Mouse (Mus musculus): ENCODE results near the gene Ptk6. TPM values are rescaled to one million over a fixed set of nuclear protein-coding genes. Genes with fewer than 3 reads are reported as not detected.

Gene Ptk6
- total RNA-seq, 2 experiments from 2014 or later: not detected

- DNase-seq: peak; percentile 71
These were observed 43.5 kb downstream of the Ptk6 start for GRCm38 (mm10) chr2:181159091-181159514.

DNA sequence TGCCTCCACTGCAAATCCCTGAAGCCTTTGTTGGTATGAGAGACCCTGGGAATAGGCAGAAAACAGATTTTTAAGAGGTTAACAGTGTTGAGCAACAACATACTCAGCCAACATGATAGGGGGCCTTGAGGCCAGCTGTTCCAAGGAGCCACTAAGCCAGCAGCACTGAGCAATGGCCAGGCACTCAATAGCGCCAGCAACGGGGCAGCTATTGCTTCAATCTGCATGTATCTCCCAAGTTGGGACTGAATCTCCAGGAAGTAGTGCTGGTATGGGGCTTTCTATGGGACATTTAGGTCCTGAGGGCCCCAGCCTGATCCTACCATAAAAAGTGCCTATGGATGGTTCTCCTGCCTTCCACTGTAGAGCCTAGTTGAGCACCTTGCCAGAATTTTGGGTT is 44.1 kb downstream of the Ptk6 start:
- no peak for DNase-seq

DNA sequence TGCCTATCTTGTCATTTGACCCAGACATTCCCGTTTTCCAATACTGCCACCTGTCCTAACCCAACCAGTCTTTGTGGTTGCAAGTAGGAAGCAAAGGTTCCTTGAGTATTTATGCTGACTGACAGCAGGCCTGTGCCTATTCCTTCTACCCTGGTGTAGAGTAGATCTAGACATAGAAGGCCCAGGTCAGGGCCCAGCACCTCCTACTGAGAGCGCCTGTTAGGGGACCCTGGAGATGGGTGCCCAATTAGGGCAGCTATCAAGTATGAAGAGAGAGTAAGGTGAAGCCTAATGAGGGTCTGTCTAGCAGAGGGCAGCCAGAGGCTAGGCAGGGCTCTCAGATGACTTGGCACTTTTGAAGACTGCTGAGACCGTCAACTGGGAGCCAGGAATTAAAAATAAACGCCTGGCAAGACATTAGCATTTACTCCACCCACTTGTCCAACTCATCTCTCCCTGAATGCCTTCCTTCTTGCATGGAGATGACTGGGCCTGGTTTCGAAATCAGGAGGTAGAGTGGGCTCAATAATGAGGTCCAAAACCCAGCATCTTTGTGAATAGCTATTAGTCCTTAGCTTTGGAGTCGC is 44.8 kb downstream of the Ptk6 start:
- DNase-seq: no peak

DNA sequence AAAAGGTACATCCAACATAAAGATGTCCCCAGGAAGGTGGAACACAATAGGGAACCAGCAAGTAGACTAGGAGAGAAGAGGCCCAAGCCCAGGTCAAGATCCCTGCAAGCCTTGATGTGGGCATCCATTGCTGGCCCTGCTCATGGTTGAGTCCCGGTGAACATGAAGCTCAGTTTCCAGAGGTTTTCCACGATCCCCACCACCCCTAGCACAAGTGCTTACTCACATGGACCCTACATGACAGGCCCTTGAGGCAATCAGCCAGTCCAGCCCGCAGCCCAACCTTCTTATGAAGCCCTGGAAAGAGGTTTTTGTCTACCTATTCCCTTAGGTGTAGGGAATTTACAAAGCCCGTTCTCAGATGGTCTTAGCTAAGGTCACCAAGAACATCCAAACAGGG is 45.4 kb downstream of the Ptk6 start:
- DNase-seq: no peak

GRCm38 (mm10) chr2:181156248-181157121 is 46.1 kb downstream of the Ptk6 start, which contains the start of gene Eef1a2:
Gene Eef1a2, minus strand, starts transcription at chr2:181157014.
- peak; percentile 56 for DNase-seq

- DNase-seq: peak; percentile 57
These were observed 46.8 kb downstream of the Ptk6 start for GRCm38 (mm10) chr2:181155801-181156200.

DNA sequence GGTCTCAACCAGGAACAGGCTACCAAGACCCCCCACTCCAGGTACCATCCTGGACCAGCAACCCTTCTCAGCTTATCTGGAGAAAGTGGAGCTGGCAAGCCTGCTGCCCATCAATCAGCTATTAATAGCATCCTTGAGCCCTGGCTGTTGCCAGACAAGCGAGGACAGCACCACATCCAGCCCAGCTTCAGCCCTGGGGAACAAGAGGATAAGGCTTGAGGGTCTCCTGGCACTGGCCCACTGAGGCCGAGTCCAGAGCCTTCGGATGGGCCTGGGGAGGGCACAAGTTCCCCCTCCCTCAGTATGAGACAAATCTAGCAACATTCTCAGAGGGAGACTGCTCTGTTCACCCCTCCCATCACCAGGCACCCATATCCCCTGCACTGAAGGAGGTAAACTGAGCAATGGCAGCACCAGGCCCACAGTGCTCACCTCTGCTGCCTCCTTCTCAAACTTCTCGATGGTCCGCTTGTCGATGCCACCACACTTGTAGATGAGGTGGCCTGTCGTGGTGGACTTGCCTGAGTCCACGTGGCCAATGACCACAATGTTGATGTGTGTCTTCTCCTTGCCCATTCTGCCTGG is 47.7 kb downstream of the Ptk6 start:
- DNase-seq: peak; percentile 37

- no peak for DNase-seq
These were observed 48.2 kb downstream of the Ptk6 start for GRCm38 (mm10) chr2:181154361-181154760.

GRCm38 (mm10) chr2:181153837-181154236 is 48.8 kb downstream of the Ptk6 start:
- peak; percentile 52 for DNase-seq

DNA sequence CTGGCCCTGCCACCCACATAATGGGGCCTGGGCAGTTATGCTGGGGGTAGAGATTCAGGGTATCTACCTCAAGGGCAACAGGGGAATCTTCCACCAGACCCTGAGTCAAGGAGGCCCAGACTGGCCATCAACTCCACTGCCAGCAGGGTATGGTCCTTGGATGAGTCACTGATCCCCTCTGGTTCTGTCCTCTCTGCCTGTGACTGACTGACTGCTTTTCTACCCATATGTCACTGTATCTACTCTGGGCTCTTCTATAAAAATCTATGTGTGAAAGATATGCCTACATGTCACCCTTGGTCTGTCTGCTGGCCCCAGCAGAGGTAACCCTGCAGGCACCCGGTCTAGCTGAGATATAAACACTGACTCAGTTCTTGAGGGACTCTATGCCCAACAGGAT is 49.5 kb downstream of the Ptk6 start:
- DNase-seq: no peak

DNA sequence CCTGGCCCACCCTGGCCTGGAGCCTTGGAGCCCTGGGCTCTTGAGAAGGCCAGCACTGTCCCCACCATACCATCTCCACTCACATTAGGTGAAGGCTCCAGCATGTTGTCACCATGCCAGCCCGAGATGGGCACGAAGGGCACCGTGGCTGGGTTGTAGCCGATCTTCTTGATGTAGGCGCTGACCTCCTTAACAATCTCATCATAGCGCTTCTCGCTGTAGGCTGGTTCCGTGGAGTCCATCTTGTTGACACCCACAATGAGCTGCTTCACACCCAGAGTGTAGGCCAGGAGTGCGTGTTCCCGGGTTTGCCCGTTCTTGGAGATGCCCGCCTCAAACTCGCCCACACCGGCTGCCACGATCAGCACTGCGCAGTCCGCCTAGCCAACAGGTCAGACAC is 49.9 kb downstream of the Ptk6 start:
- DNase-seq: no peak

GRCm38 (mm10) chr2:181150281-181150680 is 52.3 kb downstream of the Ptk6 start:
- no peak for DNase-seq

DNA sequence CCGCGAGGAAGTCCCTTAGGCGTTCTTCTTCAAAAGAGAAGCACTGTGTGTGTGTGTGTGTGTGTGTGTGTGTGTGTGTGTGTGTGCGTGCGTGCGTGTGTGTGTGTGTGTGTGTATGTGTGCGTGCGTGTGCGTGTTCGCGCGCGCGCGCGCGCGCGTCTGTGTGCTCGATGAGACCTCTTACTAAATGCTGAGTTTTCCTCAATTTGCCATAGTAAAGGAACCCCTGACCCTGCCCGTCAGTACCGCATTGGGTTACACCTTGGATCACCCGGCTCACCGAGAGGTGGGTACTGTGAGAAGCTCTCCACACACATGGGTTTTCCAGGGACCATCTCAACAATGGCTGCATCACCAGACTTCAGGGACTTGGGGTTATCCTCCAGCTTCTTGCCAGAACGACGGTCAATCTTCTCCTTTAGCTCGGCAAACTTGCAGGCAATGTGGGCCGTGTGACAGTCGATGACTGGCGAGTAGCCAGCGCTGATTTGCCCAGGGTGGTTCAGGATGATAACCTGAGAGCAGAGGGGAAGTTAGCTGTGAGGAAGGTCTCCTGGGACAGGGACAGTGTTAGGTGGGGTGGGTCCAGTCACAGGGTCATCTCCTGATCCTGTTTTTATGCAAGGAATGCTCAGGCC is 54.2 kb downstream of the Ptk6 start:
- no peak for DNase-seq

DNA sequence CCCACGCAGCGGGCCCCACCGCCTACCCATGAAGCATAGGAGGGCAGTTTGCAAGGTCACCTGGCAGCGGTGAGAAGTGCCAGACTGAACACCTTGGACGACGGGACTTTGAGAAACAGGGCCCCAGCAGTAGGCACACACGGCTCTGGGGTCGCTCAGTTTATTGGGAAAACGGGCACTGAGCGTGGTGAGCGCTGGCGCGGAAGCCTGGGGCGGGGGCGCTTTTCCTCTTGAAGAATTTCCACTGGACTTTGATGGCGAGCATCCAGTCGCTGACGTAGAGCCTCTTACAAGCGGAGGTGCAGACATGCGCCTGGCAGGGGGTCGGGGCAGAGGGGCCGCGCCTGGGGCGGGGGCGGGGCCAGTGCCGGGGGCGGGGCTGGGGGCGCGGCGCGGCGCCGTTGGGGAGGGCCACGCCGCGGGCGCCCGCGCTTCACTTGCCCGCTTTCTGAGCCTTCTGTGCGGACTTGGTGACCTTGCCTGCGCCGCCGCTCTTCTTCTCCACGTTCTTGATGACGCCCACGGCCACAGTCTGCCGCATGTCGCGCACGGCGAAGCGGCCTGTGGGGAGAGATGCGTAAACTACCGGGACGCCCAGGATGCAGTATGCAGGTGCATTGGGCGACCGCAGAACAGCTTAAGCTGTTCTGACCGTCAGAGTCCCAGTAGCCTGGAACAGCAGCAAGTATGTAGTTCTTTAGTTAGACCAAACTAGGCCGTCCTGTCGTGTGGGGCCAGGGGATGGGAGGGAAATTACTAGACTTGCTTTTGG is 54.9 kb downstream of the Ptk6 start:
- peak; percentile 66 for DNase-seq

- DNase-seq: no peak
These were observed 55.5 kb downstream of the Ptk6 start for GRCm38 (mm10) chr2:181146976-181147545.

- no peak for DNase-seq
These were observed 57.9 kb downstream of the Ptk6 start for GRCm38 (mm10) chr2:181144675-181145074.

Other genes starting within 250 kb of the Ptk6 start
- 10 to 100 TPM; 12.5 to 13.4 TPM for gene Nkain4, start 248.1 kb downstream of the Ptk6 start, total RNA-seq (2021)
- 10 to 100 TPM; 64.5 to 64.8 TPM for gene Arfgap1, start 235.6 kb downstream of the Ptk6 start, total RNA-seq (2021)
- under 1 TPM; 0.29 to 0.33 TPM for gene Col20a1, start 216.3 kb downstream of the Ptk6 start, total RNA-seq (2021)
- gene Chrna4, start 159.2 kb downstream of the Ptk6 start, total RNA-seq (2021): under 1 TPM; 0.11 to 0.17 TPM
- gene Kcnq2, start 67.5 kb downstream of the Ptk6 start, total RNA-seq (2021): under 1 TPM in 1 of 2 experiments, not detected in 1; 0.29 TPM
- gene Eef1a2, start 45.8 kb downstream of the Ptk6 start, total RNA-seq (2021): 100 to 1,000 TPM; 460 to 501 TPM
- 10 to 100 TPM; 65.9 to 66.8 TPM for gene Ppdpf, start 15.5 kb downstream of the Ptk6 start, total RNA-seq (2021)
- gene Srms, start 10.4 kb upstream of the Ptk6 start, total RNA-seq (2021): under 1 TPM in 1 of 2 experiments, not detected in 1; 0.09 TPM
- not detected for gene Fndc11, start 17.2 kb upstream of the Ptk6 start, total RNA-seq (2021)
- gene Helz2, start 39.2 kb upstream of the Ptk6 start, total RNA-seq (2021): 1 to 10 TPM; 9.2 to 9.4 TPM
- 10 to 100 TPM; 15.6 to 20.2 TPM for gene Gmeb2, start 85.2 kb upstream of the Ptk6 start, total RNA-seq (2021)
- gene Stmn3, start 111.7 kb upstream of the Ptk6 start, total RNA-seq (2021): under 1 TPM; 0.24 to 0.47 TPM
- gene Rtel1, start 117.0 kb upstream of the Ptk6 start, total RNA-seq (2021): 10 to 100 TPM; 42.9 to 46.9 TPM
- 10 to 100 TPM; 20.7 to 22.8 TPM for gene Zgpat, start 162.1 kb upstream of the Ptk6 start, total RNA-seq (2021)
- 10 to 100 TPM; 39.6 to 41.0 TPM for gene Arfrp1, start 162.6 kb upstream of the Ptk6 start, total RNA-seq (2021)
- 1 to 10 TPM; 8.8 to 8.9 TPM for gene Lime1, start 177.3 kb upstream of the Ptk6 start, total RNA-seq (2021)

Measured in heart, postnatal 4 days (tissue).